Mouse (Mus musculus) heart, adult 8-10 months (tissue): Measurements from ENCODE around the gene Gm49486. TPM values are rescaled to one million over a fixed set of nuclear protein-coding genes. Genes with fewer than 3 reads are reported as not detected.

Experiments
- DNase-seq: peaks from one replicate; pipeline ENCODE4 v3.0.0; 2022; ENCODE audit warnings: low spot score
- total RNA-seq, 4 experiments: library from RNA; stranded (reverse); gene quantifications; 2 replicates each; pipeline ENCODE4 v1.2.4; 2022

Gene Gm49486
- total RNA-seq, result 1 to 10 TPM in 3 of 4 experiments, under 1 TPM in 1; 0.63 to 1.5 (median 1.1) TPM

DNA sequence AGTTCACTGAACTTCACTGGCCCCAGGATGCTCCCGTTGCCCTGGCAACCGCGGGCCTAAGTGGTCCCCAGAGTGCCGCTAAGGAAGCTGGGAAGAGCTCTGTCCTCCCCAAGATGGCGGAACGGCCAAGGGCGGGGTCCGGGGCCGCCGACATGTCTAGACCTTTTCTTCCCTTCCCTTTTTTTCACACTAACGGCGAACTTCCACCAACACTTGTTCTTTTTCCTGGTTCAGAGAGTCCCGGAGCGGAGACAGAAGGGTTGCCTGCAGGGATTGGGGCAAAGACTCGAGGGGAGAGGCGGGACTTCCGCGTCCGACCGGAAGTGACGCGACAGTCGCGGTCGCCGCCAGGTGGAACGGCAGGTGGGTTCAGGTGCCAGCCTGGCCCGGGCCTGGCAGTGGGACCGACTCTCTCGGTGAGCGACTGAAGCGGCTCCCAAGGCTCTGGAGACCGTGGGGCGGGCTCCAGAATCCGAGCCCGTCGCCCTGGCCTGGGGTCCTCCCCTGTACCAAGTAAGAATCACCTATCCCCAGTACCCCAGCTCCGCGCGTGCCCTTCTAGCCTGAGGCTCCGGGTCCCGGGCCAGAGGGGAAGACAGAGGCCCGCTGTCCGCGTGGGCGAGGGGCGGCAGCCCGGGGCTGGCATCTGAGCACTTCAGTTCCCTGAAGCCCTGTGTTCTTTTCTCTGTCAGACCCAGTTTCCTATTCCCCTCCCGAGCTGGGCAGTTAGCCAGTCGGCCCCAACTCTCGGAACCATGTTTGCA lies at the start of gene Gm49486, which contains the start of gene Pick1:
TSS of gene Gm49486 (plus strand) at position 334 of the 764 bp plus-strand sequence.
TSS of gene Pick1 (plus strand) at position 116 of the 764 bp plus-strand sequence.
- peak; percentile 86 for DNase-seq

DNA sequence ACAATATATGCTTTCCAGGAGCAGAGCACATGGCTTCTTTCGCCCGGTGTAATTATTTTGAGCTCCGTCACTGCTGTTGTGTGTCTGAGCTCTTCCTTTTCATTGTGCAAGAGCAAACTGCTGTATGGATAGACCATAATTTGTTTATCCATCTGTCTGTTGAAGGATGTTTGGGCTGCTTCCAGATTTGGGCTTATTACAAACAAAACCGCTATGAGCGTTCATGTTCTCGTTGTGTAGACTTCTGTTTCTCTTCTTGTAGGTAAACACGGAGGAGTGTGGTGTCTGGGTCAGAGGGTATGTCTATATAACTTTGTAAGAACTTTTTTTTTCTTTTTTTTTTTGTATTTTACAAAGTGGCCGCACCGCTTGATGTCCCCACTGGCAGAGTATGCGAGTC lies 44.0 kb upstream of the Gm49486 start:
- no peak for DNase-seq

DNA sequence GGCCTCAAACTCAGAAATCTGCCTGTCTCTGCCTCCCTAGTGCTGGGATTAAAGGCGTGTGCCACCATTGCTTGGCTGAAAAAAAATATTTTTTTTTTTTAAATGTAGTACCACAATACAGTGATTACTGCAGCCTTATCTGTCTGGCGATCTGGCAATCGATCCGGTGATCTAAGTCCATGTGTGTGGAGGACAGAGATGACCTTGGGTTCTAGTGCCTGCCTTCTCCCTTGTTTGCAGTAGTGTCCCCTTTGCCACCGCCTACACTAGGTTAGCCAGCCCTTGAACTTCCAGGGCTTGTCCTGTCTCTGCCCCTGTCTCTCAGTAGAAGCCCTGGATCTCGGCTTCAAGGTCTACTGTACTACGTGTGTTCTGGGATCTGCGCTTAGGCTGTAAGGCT lies 41.4 kb upstream of the Gm49486 start:
- no peak for DNase-seq

DNA sequence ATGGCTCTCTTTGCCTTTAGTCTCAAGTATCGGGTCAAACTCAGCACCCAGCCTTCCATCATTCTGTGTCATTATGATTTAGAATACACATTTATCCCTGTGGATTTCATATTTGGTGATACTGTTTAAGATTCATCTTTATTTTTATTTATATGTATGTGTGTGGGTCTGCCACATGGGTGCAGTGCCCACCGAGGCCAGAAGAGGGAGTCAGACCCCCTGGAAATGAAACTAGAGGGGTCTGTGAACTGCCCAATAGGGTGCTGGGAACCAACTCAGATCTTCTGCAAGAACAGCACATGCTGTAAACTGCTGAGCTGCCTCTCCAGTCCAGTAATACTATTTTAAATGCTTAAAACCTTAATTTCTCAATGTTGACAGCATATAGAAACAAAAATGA lies 37.8 kb upstream of the Gm49486 start:
- no peak for DNase-seq

DNA sequence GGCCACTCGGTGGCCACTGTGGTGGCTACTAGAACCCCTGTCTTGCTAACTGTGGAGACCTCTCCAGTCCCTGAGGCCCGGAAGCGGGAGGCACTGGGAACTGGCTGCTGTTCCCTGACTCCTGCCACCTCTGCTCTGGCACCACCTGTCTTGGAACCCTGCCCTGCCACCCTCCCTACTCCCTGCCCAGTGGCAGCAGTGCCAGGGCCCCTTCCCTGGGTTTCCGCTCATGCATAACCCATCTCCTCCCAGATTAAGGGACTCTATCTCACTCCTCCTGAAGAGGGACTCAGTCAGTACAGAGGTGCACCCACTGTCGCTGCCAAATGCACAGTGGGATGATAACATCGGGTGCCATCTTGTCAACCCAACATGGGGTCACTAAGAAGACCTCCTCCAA lies 36.7 kb upstream of the Gm49486 start:
- DNase-seq, result no peak

GRCm38 (mm10) chr15:79192885-79193845 lies 36.0 kb upstream of the Gm49486 start:
- no peak for DNase-seq

- no peak for DNase-seq
These were observed 35.1 kb upstream of the Gm49486 start for GRCm38 (mm10) chr15:79194048-79194447.

DNA sequence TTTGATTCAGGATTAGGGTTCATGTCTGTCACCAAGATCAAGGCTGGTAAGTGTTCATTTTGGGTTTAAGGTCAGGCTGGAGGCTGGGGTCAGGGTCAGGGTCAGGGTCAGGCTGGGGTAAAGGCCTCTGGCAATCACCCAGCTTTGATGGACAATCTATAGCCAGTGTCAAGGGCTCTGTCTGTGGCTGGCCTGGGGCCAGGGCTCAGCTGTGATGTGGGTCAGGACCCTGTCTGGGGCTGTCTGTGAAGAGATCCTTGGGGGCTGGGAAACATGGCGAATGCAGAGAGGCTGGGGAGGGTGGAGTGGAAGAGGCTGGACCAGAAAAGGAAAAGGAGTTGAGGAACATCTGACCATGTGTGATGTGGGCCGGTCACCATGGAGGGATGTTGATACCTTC lies 34.2 kb upstream of the Gm49486 start:
- no peak for DNase-seq

GRCm38 (mm10) chr15:79195492-79195891 lies 33.7 kb upstream of the Gm49486 start:
- DNase-seq, result peak; percentile 50

DNA sequence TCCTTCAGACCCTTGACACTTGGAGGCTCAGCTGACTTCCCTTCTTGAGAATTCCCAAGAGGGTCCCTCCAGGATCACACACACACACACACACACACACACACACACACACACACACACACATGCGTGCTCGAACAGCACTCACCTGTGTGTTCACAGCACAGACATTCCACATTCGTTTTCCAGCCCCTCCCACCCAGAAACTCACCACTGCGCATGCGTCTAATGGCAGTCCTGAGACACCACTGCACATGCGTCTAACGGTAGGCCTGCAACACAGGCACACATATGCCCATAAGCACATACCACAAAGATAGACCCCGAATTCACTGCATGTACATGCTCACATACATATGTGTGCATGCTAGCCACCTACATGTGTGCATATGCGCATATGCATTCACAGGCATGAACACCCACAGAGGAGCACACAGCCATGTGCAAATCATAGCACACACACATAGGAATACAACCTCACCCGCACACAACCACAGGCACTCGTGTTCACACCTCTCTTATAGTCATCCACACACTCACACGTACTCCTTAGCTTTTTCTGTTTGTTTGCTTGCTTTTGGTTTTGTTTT lies 29.7 kb upstream of the Gm49486 start:
- no peak for DNase-seq

- no peak for DNase-seq
These were observed 27.6 kb upstream of the Gm49486 start for GRCm38 (mm10) chr15:79201491-79202150.

GRCm38 (mm10) chr15:79202575-79202974 lies 26.6 kb upstream of the Gm49486 start:
- DNase-seq, result no peak

GRCm38 (mm10) chr15:79208211-79208610 lies 21.0 kb upstream of the Gm49486 start:
- no peak for DNase-seq

DNA sequence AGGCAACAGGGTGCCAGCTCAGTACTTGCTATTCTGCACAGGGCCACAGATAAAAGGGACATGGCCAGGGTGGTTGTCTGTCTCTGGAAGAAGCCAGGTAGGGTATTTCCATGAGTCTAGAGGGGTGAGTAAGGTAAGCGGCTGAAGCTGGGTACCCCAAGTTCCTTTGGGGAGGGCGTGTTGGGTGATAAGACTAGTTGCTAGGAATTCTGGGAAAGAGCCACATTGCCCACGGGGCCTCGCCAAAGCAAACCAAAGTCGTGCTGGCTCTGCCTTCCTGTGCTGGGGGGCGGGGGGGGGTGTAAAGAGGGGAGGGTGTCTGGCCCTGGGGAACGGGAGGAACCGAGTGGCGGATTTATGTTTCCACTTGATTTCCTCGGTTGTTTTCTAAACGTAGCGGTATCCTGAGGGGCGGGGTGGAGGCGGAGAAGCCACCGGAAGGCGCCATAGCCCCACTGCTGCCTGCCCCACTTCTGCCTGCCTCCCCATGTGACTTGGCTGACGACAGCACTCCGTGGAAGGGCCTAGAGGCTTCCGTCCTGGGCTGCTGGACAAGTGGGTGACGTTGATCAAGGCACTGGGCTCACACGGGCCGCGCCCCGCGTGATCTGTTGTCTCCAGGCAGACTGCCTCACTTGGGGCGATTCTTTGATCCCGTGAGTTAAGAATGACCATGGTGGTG lies 20.3 kb upstream of the Gm49486 start:
- peak; percentile 54 for DNase-seq

- DNase-seq, result no peak
These were observed 18.8 kb upstream of the Gm49486 start for GRCm38 (mm10) chr15:79210357-79210756.

GRCm38 (mm10) chr15:79212750-79213446 lies 16.3 kb upstream of the Gm49486 start:
- DNase-seq, result no peak

- DNase-seq, result no peak
These were observed 15.6 kb upstream of the Gm49486 start for GRCm38 (mm10) chr15:79213591-79213990.

- DNase-seq, result no peak
These were observed 13.0 kb upstream of the Gm49486 start for GRCm38 (mm10) chr15:79216191-79216590.

DNA sequence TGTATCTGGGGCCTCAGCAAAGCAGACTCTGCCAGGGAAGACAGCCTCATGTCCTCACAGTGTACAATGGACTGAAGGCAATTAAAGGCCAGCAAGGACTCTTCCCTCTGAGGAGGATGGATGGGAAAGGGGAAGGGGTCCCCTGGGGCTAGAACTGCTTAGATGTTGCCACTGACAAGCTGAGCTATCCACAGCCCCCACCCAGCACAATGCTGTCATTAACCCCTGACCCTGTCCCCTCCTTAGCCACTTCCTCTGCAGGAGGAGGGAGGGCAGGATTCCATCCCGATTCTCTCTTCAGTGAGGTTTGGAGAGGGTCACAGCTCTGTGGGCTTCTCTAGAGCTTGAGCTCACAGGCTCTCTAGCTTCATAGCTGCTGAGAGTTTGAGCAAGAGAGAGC lies 9.6 kb upstream of the Gm49486 start:
- no peak for DNase-seq

DNA sequence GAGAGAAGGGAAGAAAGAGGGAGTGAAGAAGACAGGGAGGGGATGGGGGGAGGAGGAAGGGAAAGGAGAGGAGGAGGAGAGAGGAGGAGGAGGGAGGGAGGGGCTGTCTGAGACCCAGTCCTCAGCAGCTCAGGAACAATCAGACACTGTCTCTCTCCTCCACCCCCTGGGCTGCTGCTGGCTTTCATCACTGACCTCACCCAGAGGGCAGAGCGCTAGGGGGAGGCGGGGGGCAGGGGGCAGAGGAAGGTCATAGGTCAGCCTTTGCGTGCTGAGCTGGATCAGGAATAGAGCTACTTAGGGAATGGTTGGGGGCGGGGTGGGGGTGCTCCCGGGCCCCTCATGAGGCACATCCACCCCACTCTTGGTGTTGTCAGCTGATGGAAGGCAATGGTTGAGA lies 5.5 kb upstream of the Gm49486 start:
- no peak for DNase-seq
